Mouse (Mus musculus) spleen, adult 2 months (tissue): ENCODE measurements around the gene Gm28557.

Experiments used
- CTCF ChIP-seq: fragments of 200-500 bp; IDR thresholded peaks from 2 replicates; pipeline ENCODE4 v1.5.1; 2011; ENCODE audit warnings: mild to moderate bottlenecking, inconsistent platforms; ENCODE audit not compliant: insufficient read depth, insufficient read length, insufficient replicate concordance; ENCODE audit errors: extremely low read depth
- POLR2A ChIP-seq: fragments of 200-500 bp; IDR thresholded peaks from 2 replicates; pipeline ENCODE4 v1.6.1; 2011; ENCODE audit warnings: low read depth, low read length, inconsistent platforms

DNA sequence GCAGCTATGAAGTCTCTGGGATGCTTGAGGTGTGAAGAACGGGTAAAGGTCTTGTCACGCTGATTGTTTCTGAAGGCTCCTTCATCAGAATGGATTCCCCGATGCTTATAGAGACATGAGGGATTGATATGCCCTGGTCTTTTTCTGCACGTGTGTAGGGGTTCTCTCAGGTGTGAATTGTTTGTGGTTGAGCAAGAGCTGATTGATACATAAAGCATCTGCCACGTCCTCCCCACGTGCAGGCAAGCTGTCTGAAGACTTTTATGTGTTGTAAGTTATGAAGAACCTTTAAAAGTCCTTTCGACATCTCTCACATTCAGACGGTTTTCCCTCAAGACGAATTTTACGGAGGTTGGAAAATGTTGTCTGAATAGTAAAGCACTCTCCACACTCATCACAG is 10.5 kb downstream of the Gm28557 start, which contains the start of gene Zfp708:
- no peak for TF ChIP-seq POLR2A
- TF ChIP-seq CTCF: no peak
